21 mouse cellular contexts compared by ENCODE assay signal in genomic region chr5:75604238-75604637, GRCm38 (mm10).
"Had no signal": no experiment of that assay in that cellular context is flagged by ENCODE, and none has a peak within 500 bp of the region (broad histone marks: within the 10 kb centered on the region; RNA-seq: fewer than 3 reads in every experiment).

No protein-coding gene starts in this region.

- H3K4me2 ChIP-seq: limb, embryonic 12.5 days; limb, embryonic 15.5 days; liver, embryonic 11.5 days; lung, embryonic 14.5 days; midbrain, embryonic 13.5 days had no signal

- H3K4me3 ChIP-seq: limb, embryonic 12.5 days; limb, embryonic 15.5 days; megakaryocyte, embryonic 14.5 days; midbrain, embryonic 10.5 days; midbrain, embryonic 13.5 days had no signal

- ATAC-seq: intestine, embryonic 16.5 days; liver, postnatal 0 days; midbrain, embryonic 13.5 days had no signal

- H3K27me3 ChIP-seq: limb, embryonic 12.5 days; limb, embryonic 15.5 days; megakaryocyte, embryonic 14.5 days; midbrain, embryonic 13.5 days had no signal

- H3K36me3 ChIP-seq: limb, embryonic 12.5 days; limb, embryonic 15.5 days had no signal

- H3K9me3 ChIP-seq: limb, embryonic 12.5 days; limb, embryonic 15.5 days; megakaryocyte, embryonic 14.5 days; midbrain, embryonic 10.5 days; midbrain, embryonic 13.5 days had no signal

- DNase-seq: kidney, adult 18-20 months; kidney, adult 9 months; kidney, postnatal 14 days; kidney, postnatal 4 days; left cerebral cortex, postnatal 4 days; liver, postnatal 0 days; lung, embryonic 14.5 days; lung, postnatal 10 days; lung, postnatal 4 days; retina, postnatal 1 day; thymus, adult 2 months; thymus, postnatal 36 days had no signal

- H3K9ac ChIP-seq: limb, embryonic 12.5 days; limb, embryonic 15.5 days; liver, embryonic 14.5 days; liver, postnatal 0 days; lung, embryonic 14.5 days; midbrain, embryonic 13.5 days had no signal

- H3K27ac ChIP-seq: limb, embryonic 12.5 days; limb, embryonic 15.5 days; liver, embryonic 14.5 days; midbrain, embryonic 13.5 days; stomach, postnatal 0 days had no signal
